Mouse (Mus musculus): ENCODE results near the gene Gna15. TPM values are rescaled to one million over a fixed set of nuclear protein-coding genes. Genes with fewer than 3 reads are reported as not detected.
A peak's percentile ranks its signal among the peaks of the same experiment; 100 is the strongest.

Gene Gna15
- polyA plus RNA-seq, 1 experiment, result 14.8 TPM

- TF ChIP-seq POLR2A (IDR thresholded peaks at IDR 0.05; ENCODE audit: low read depth, low read length), result no peak
- WGBS, result 28% methylated on average over 13 of the region's 13 CpGs
- H3K27ac ChIP-seq (ENCODE audit: insufficient read depth, low read length), result peak overlapping the region; percentile 78
- H3K36me3 ChIP-seq (ENCODE audit: control insufficient read depth, insufficient read depth, low read length), result peaks cover 7% of the 10 kb centered on the region
- peaks cover 16% of the 10 kb centered on the region; the same call in 1 of the 2 replicates for H3K4me1 ChIP-seq (ENCODE audit: control insufficient read depth, insufficient read depth, insufficient read length)
- DNase-seq (ENCODE audit: low read depth in 1 of 2, low spot score in 2 of 2), result no peak
- no peaks in the 10 kb centered on the region for H3K27me3 ChIP-seq (ENCODE audit: control insufficient read depth, insufficient read depth, low read length)
- no peak overlapping the region for H3K4me3 ChIP-seq (ENCODE audit: extremely low read depth, insufficient read depth, insufficient read length)
These were observed 1.1 kb upstream of the Gna15 start for GRCm38 (mm10) chr10:81525017-81525694.

- WGBS, result 9% methylated on average over 19 of the region's 19 CpGs
- no peaks in the 10 kb centered on the region for H3K27me3 ChIP-seq (ENCODE audit: control insufficient read depth, insufficient read depth, low read length)
- peak overlapping the region; percentile 78 for H3K27ac ChIP-seq (ENCODE audit: insufficient read depth, low read length)
- H3K36me3 ChIP-seq (ENCODE audit: control insufficient read depth, insufficient read depth, low read length), result no peaks in the 10 kb centered on the region
- TF ChIP-seq CTCF (IDR thresholded peaks at IDR 0.05; ENCODE audit: extremely low read depth, insufficient read depth, insufficient read length, insufficient replicate concordance) (no peak), POLR2A (IDR thresholded peaks at IDR 0.05; ENCODE audit: low read depth, low read length) (no peak)
- no peak for DNase-seq (ENCODE audit: low read depth in 1 of 2, low spot score in 2 of 2)
- peaks cover 30% of the 10 kb centered on the region; the same call in 1 of the 2 replicates for H3K4me1 ChIP-seq (ENCODE audit: control insufficient read depth, insufficient read depth, insufficient read length)
- H3K4me3 ChIP-seq (ENCODE audit: extremely low read depth, insufficient read depth, insufficient read length), result peak overlapping the region; percentile 54
These were observed 455 bp downstream of the Gna15 start for GRCm38 (mm10) chr10:81523570-81523969.

- no peak for TF ChIP-seq POLR2A (IDR thresholded peaks at IDR 0.05; ENCODE audit: low read depth, low read length)
- TF ChIP-seq CTCF (IDR thresholded peaks at IDR 0.05; ENCODE audit: extremely low read depth, insufficient read depth, insufficient read length, insufficient replicate concordance), result no peak
- WGBS, result 25% methylated on average over 6 of the region's 6 CpGs
- no peaks in the 10 kb centered on the region for H3K27me3 ChIP-seq (ENCODE audit: control insufficient read depth, insufficient read depth, low read length)
- peak overlapping the region; percentile 54; the same call in 1 of the 2 replicates for H3K4me3 ChIP-seq (ENCODE audit: extremely low read depth, insufficient read depth, insufficient read length)
- H3K36me3 ChIP-seq (ENCODE audit: control insufficient read depth, insufficient read depth, low read length), result no peaks in the 10 kb centered on the region
- peak overlapping the region; percentile 78 for H3K27ac ChIP-seq (ENCODE audit: insufficient read depth, low read length)
- no peak for DNase-seq (ENCODE audit: low read depth in 1 of 2, low spot score in 2 of 2)
- peaks cover 33% of the 10 kb centered on the region; the same call in 1 of the 2 replicates for H3K4me1 ChIP-seq (ENCODE audit: control insufficient read depth, insufficient read depth, insufficient read length)
These were observed 883 bp downstream of the Gna15 start for GRCm38 (mm10) chr10:81523142-81523541.

DNA sequence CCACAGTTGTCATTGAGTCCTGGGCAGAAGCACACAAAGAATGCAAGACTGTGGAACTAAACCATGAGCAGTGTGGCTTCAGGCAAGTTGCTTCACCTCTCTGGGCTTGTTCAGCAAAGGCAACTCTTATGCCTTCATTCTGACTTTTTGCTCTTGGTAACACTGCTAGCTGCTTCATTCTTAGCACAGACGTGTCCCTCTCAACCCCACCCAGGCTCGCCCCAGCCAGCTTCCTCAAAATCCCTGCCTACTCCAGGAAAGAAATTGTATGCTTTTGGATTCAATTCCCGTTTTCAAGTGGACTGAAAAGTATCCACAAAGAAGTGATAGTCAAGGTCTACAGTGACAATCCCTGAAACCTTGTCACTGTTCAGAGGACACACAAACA lies 4.1 kb downstream of the Gna15 start:
- peaks cover 42% of the 10 kb centered on the region; the same call in 1 of the 2 replicates for H3K4me1 ChIP-seq (ENCODE audit: control insufficient read depth, insufficient read depth, insufficient read length)
- 25% methylated on average over 3 of the region's 3 CpGs for WGBS
- H3K4me3 ChIP-seq (ENCODE audit: extremely low read depth, insufficient read depth, insufficient read length), result no peak overlapping the region
- no peaks in the 10 kb centered on the region for H3K36me3 ChIP-seq (ENCODE audit: control insufficient read depth, insufficient read depth, low read length)
- TF ChIP-seq CTCF (IDR thresholded peaks at IDR 0.05; ENCODE audit: extremely low read depth, insufficient read depth, insufficient read length, insufficient replicate concordance) (no peak), POLR2A (IDR thresholded peaks at IDR 0.05; ENCODE audit: low read depth, low read length) (no peak)
- no peaks in the 10 kb centered on the region for H3K27me3 ChIP-seq (ENCODE audit: control insufficient read depth, insufficient read depth, low read length)
- DNase-seq (ENCODE audit: low read depth in 1 of 2, low spot score in 2 of 2), result no peak
- peak overlapping the region; percentile 65 for H3K27ac ChIP-seq (ENCODE audit: insufficient read depth, low read length)

DNA sequence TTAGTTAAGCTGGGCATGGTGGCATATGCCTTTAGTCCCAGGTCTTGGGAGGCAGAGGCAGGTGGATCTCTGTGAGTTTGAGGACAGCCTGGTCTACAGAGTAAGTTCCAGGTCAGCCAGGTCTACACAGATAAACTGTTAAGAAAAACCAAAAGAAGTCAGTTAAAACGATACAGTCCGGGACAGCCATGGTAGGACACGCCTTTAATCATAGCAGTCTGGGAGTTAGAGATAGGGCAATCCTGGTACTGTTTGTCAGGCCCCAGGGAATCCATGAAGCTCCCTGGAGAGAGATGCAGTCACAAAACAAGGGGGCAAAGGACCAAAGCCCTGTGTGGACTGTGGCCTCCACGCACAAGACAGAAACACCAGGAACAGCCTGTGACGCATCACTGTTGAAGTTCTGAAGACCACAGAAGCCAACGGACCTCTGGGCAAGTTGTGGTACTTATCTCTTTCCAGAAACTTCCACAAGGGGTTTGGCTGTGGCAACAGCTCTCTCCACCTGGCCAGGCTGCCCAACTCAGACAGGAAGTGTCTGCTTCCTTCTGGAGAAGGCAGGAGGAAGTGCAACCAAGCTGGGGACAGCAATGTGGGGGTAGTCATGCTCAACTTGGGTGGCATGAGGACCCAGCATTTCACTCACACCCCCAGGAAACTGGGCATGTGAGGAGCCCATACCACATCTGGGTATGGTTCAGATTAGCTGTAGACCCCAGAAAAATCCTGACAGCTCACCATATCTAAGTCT lies 4.6 kb downstream of the Gna15 start:
- Histone ChIP-seq H3K36me3 (ENCODE audit: control insufficient read depth, insufficient read depth, low read length) (no peaks in the 10 kb centered on the region), H3K4me1 (ENCODE audit: control insufficient read depth, insufficient read depth, insufficient read length) (peaks cover 37% of the 10 kb centered on the region; the same call in 1 of the 2 replicates), H3K27me3 (ENCODE audit: control insufficient read depth, insufficient read depth, low read length) (no peaks in the 10 kb centered on the region), H3K4me3 (ENCODE audit: extremely low read depth, insufficient read depth, insufficient read length) (no peak overlapping the region), H3K27ac (ENCODE audit: insufficient read depth, low read length) (peak overlapping the region; percentile 65)
- DNase-seq (ENCODE audit: low read depth in 1 of 2, low spot score in 2 of 2), result peak in 1 of 2 experiments; percentile 49
- TF ChIP-seq CTCF (IDR thresholded peaks at IDR 0.05; ENCODE audit: extremely low read depth, insufficient read depth, insufficient read length, insufficient replicate concordance) (no peak), POLR2A (IDR thresholded peaks at IDR 0.05; ENCODE audit: low read depth, low read length) (no peak)
- 17% methylated on average over 6 of the region's 6 CpGs for WGBS

DNA sequence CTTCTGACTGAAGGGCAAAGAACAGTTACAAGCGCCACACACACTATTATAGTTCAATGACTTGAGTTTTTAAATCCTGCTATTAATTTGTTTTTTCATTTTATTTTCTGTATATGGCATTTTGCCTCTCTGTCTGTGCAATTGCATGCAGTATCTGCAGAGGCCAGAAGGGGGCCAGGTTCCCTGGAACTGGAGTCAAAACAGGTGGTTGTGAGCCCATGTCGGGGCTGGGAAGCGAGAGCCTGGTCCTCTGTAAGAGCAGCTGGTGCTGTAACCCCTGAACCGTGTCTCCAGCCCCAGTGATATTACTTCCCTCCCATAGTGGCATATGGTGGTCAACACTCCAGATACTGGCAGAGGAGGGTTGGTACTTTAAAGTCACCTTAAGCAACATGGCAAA lies 5.5 kb downstream of the Gna15 start:
- peaks cover 32% of the 10 kb centered on the region; the same call in 1 of the 2 replicates for H3K4me1 ChIP-seq (ENCODE audit: control insufficient read depth, insufficient read depth, insufficient read length)

More for the DNA sequence above, 5.5 kb downstream of the Gna15 start:
- TF ChIP-seq CTCF (IDR thresholded peaks at IDR 0.05; ENCODE audit: extremely low read depth, insufficient read depth, insufficient read length, insufficient replicate concordance), result peak; percentile 52; the same call in 1 of the 2 replicates
- no peak for TF ChIP-seq POLR2A (IDR thresholded peaks at IDR 0.05; ENCODE audit: low read depth, low read length)
- H3K27ac ChIP-seq (ENCODE audit: insufficient read depth, low read length), result no peak overlapping the region
- WGBS, result 23% methylated on average over 4 of the region's 4 CpGs
- H3K36me3 ChIP-seq (ENCODE audit: control insufficient read depth, insufficient read depth, low read length), result peaks cover 2% of the 10 kb centered on the region; the same call in 1 of the 2 replicates
- H3K27me3 ChIP-seq (ENCODE audit: control insufficient read depth, insufficient read depth, low read length), result no peaks in the 10 kb centered on the region
- peak; percentile 45 to 81 for DNase-seq (ENCODE audit: low read depth in 1 of 2, low spot score in 2 of 2)
- no peak overlapping the region for H3K4me3 ChIP-seq (ENCODE audit: extremely low read depth, insufficient read depth, insufficient read length)

Data from spleen, adult 2 months (tissue).